Mouse (Mus musculus) MEL (cell line): ENCODE results near the gene Cdh10. TPM values are rescaled to one million over a fixed set of nuclear protein-coding genes. Genes with fewer than 3 reads are reported as not detected.

Experiments used
- DNase-seq: peaks from one replicate; pipeline ENCODE4 v3.0.0; 2011; ENCODE audit warnings: low read depth, low spot score
- H3K27ac ChIP-seq: 2 replicates; pipeline ENCODE4 v1.5.1; 2012; ENCODE audit warnings: low read depth, mild to moderate bottlenecking, control low read depth, low read length, moderate library complexity; ENCODE audit not compliant: control insufficient read depth
- H3K27me3 ChIP-seq, 2 experiments: fragments of 150-350 bp in 1 of 2; sonication (generic) in 1 of 2; 2 replicates each; pipeline ENCODE4 v1.6.1; 2012; ENCODE audit warnings: low read length in 2 of 2, mild to moderate bottlenecking in 2 of 2, improper control_type of control experiment in 1 of 2, moderate library complexity in 1 of 2; ENCODE audit not compliant: insufficient read depth in 2 of 2, control insufficient read depth in 1 of 2
- H3K36me3 ChIP-seq, 2 experiments: 2 replicates each; pipeline ENCODE4 v1.6.1; 2012 to 2014; ENCODE audit warnings: low read length in 2 of 2, improper control_type of control experiment in 1 of 2, inconsistent platforms in 1 of 2, mild to moderate bottlenecking in 1 of 2; ENCODE audit not compliant: insufficient read depth in 2 of 2, control insufficient read depth in 1 of 2
- H3K4me1 ChIP-seq, 2 experiments: fragments of 150-350 bp in 1 of 2; sonication (generic) in 1 of 2; 2 replicates each; pipeline ENCODE4 v1.6.1; 2012; ENCODE audit warnings: low read length in 2 of 2, improper control_type of control experiment in 1 of 2, mild to moderate bottlenecking in 1 of 2; ENCODE audit not compliant: insufficient read depth in 2 of 2, control insufficient read depth in 1 of 2
- H3K4me3 ChIP-seq, 2 experiments: fragments of 150-350 bp in 1 of 2; sonication (generic) in 1 of 2; 2 replicates each; pipeline ENCODE4 v1.5.1; 2012; ENCODE audit warnings: low read depth in 2 of 2, low read length in 2 of 2, mild to moderate bottlenecking in 2 of 2, moderate library complexity in 2 of 2, control low read depth in 1 of 2, improper control_type of control experiment in 1 of 2; ENCODE audit not compliant: control insufficient read depth in 1 of 2, insufficient read depth in 1 of 2
- H3K79me2 ChIP-seq: 2 replicates; pipeline ENCODE4 v1.6.1; 2012; ENCODE audit warnings: mild to moderate bottlenecking, low read length, moderate library complexity; ENCODE audit not compliant: control insufficient read depth, poor library complexity, insufficient read depth
- H3K9ac ChIP-seq: 2 replicates; pipeline ENCODE4 v1.6.1; 2012; ENCODE audit warnings: low read depth, mild to moderate bottlenecking, control low read depth, low read length, moderate library complexity; ENCODE audit not compliant: control insufficient read depth, poor library complexity, severe bottlenecking
- H3K9me3 ChIP-seq: fragments of 150-350 bp; sonication (generic); replicated peaks from 2 replicates; pipeline ENCODE4 v1.6.1; 2012; ENCODE audit warnings: mild to moderate bottlenecking, low read length, improper control_type of control experiment, moderate library complexity; ENCODE audit not compliant: insufficient read depth
- BHLHE40 ChIP-seq: IDR thresholded peaks from 2 replicates; pipeline ENCODE4 v1.6.1; 2012; ENCODE audit warnings: low read depth, mild to moderate bottlenecking, inconsistent platforms, low read length, improper control_type of control experiment, borderline replicate concordance
- CHD1 ChIP-seq: IDR thresholded peaks from 2 replicates; pipeline ENCODE4 v1.6.1; 2012; ENCODE audit warnings: low read depth, mild to moderate bottlenecking, inconsistent platforms, low read length, improper control_type of control experiment
- CHD2 ChIP-seq: IDR thresholded peaks from 2 replicates; pipeline ENCODE4 v1.6.1; 2011; ENCODE audit warnings: low read length, improper control_type of control experiment
- CTCF ChIP-seq, 3 experiments: IDR thresholded peaks in 2 of 3; conservative IDR thresholded peaks in 1 of 3; 2 replicates each; pipeline ENCODE4 v1.5.1; 2011 to 2012; ENCODE audit warnings: low read length in 3 of 3, low read depth in 2 of 3, mild to moderate bottlenecking in 2 of 3, improper control_type of control experiment in 1 of 3, inconsistent platforms in 1 of 3, mixed read lengths in 1 of 3, moderate library complexity in 1 of 3; ENCODE audit not compliant: control insufficient read depth in 1 of 3, insufficient read depth in 1 of 3, poor library complexity in 1 of 3, severe bottlenecking in 1 of 3
- GABPA ChIP-seq: IDR thresholded peaks from 2 replicates; pipeline ENCODE4 v1.6.1; 2012; ENCODE audit warnings: low read depth, mild to moderate bottlenecking, inconsistent platforms, low read length, improper control_type of control experiment, moderate library complexity
- GATA1 ChIP-seq: IDR thresholded peaks from 2 replicates; pipeline ENCODE4 v1.6.1; 2011; ENCODE audit warnings: low read depth, low read length, improper control_type of control experiment
- HCFC1 ChIP-seq: IDR thresholded peaks from 2 replicates; pipeline ENCODE4 v1.6.1; 2012; ENCODE audit warnings: low read depth, mild to moderate bottlenecking, inconsistent platforms, low read length, improper control_type of control experiment, moderate library complexity
- MAFK ChIP-seq: IDR thresholded peaks from 2 replicates; pipeline ENCODE4 v1.6.1; 2011; ENCODE audit warnings: low read depth, mild to moderate bottlenecking, low read length, improper control_type of control experiment, borderline replicate concordance
- MAZ ChIP-seq: IDR thresholded peaks from 2 replicates; pipeline ENCODE4 v1.6.1; 2012; ENCODE audit warnings: low read depth, mild to moderate bottlenecking, inconsistent platforms, low read length, improper control_type of control experiment
- MYB ChIP-seq: IDR thresholded peaks from 2 replicates; pipeline ENCODE4 v1.6.1; 2011; ENCODE audit warnings: mild to moderate bottlenecking, low read depth, low read length, improper control_type of control experiment
- MYC ChIP-seq: IDR thresholded peaks from 2 replicates; pipeline ENCODE4 v1.6.1; 2011; ENCODE audit warnings: low read depth, mild to moderate bottlenecking, low read length, improper control_type of control experiment, moderate library complexity
- POLR2AphosphoS5 ChIP-seq: IDR thresholded peaks from 2 replicates; pipeline ENCODE4 v1.6.1; 2012; ENCODE audit warnings: low read depth, borderline replicate concordance, mild to moderate bottlenecking, inconsistent platforms, low read length, moderate library complexity, mixed read lengths
- RAD21 ChIP-seq: IDR thresholded peaks from 2 replicates; pipeline ENCODE4 v1.6.1; 2011; ENCODE audit warnings: mild to moderate bottlenecking, low read depth, low read length, improper control_type of control experiment
- SMC3 ChIP-seq: IDR thresholded peaks from 2 replicates; pipeline ENCODE4 v1.6.1; 2011; ENCODE audit warnings: low read depth, low read length, improper control_type of control experiment
- TBP ChIP-seq: IDR thresholded peaks from 2 replicates; pipeline ENCODE4 v1.8.0; 2011; ENCODE audit warnings: low read depth, low read length, improper control_type of control experiment
- UBTF ChIP-seq: IDR thresholded peaks from 2 replicates; pipeline ENCODE4 v1.6.1; 2012; ENCODE audit warnings: low read depth, mild to moderate bottlenecking, inconsistent platforms, low read length, improper control_type of control experiment, moderate library complexity, borderline replicate concordance; ENCODE audit not compliant: insufficient read depth
- ZC3H11A ChIP-seq: IDR thresholded peaks from 2 replicates; pipeline ENCODE4 v1.6.1; 2012; ENCODE audit warnings: low read depth, mild to moderate bottlenecking, inconsistent platforms, low read length, improper control_type of control experiment
- ZKSCAN1 ChIP-seq: IDR thresholded peaks from 2 replicates; pipeline ENCODE4 v1.6.1; 2012; ENCODE audit warnings: low read depth, mild to moderate bottlenecking, inconsistent platforms, low read length, improper control_type of control experiment, moderate library complexity
- polyA plus RNA-seq, 2 experiments: library from polyadenylated mRNA; stranded (reverse) in 1 of 2; unstranded in 1 of 2; fragments of >175 nt in 1 of 2; fragments of >200 nt in 1 of 2; gene quantifications; 2 replicates each; pipeline versions ENCODE4 v1.2.1 to v1.2.4; 2012; ENCODE audit warnings: low replicate concordance in 2 of 2, low read depth in 1 of 2; ENCODE audit not compliant: insufficient read length in 2 of 2, insufficient read depth in 1 of 2, missing spikeins in 1 of 2
- total RNA-seq: library from RNA; depleted of rRNA; stranded (reverse); fragments of 300-350 nt; gene quantifications from 2 replicates; pipeline ENCODE4 v1.2.3, GENCODE M21; 2012

The Cdh10 gene
- total and polyA plus RNA-seq, 3 experiments = not detected

- Histone ChIP-seq H3K4me3 (no peak overlapping the region), H3K4me1 (no peaks in the 10 kb centered on the region)
- TF ChIP-seq TBP = no peak
- no peak for TF ChIP-seq HCFC1
- no peak for TF ChIP-seq ZKSCAN1
- no peak for TF ChIP-seq MYB
These were observed 1.5 kb downstream of the Cdh10 start for GRCm38 (mm10) chr15:18820226-18820625.

GRCm38 (mm10) chr15:18821114-18821756 lies 2.5 kb downstream of the Cdh10 start:
- Histone ChIP-seq H3K36me3 (no peaks in the 10 kb centered on the region; a peak in 1 of 4 replicates), H3K4me1 (no peaks in the 10 kb centered on the region), H3K27ac (no peak overlapping the region), H3K9ac (no peak overlapping the region), H3K79me2 (no peaks in the 10 kb centered on the region), H3K27me3 (no peaks in the 10 kb centered on the region), H3K4me3 (no peak overlapping the region), H3K9me3 (no peaks in the 10 kb centered on the region)
- TF ChIP-seq GATA1 (peak; percentile 50), BHLHE40 (no peak), CHD2 (no peak), GABPA (no peak), MYB (no peak), CHD1 (no peak), MAZ (no peak), CTCF (IDR thresholded peaks at IDR 0.05 in 2 of 3, conservative IDR thresholded peaks at IDR 0.05 in 1 of 3; ENCODE audit: control insufficient read depth in 1 of 3, insufficient read depth in 1 of 3, low read depth in 2 of 3, low read length in 3 of 3, poor library complexity in 1 of 3, severe bottlenecking in 1 of 3) (peak; percentile 96 to 98 (median 98)), POLR2AphosphoS5 (no peak), MYC (peak; percentile 83), UBTF (no peak), ZC3H11A (peak; percentile 85), MAFK (peak; percentile 100), SMC3 (peak; percentile 96), RAD21 (peak; percentile 97)
- DNase-seq = peak; percentile 91

More at GRCm38 (mm10) chr15:18820226-18820625, 1.5 kb downstream of the Cdh10 start:
- Histone ChIP-seq H3K9me3 (no peaks in the 10 kb centered on the region), H3K27me3 (no peaks in the 10 kb centered on the region), H3K79me2 (no peaks in the 10 kb centered on the region), H3K9ac (no peak overlapping the region), H3K36me3 (no peaks in the 10 kb centered on the region; a peak in 1 of 4 replicates), H3K27ac (no peak overlapping the region)
- DNase-seq = no peak
